Mouse (Mus musculus) neural tube, embryonic 13.5 days (tissue): ENCODE measurements around the gene Hdc. TPM values are rescaled to one million over a fixed set of nuclear protein-coding genes. Genes with fewer than 3 reads are reported as not detected.

Experiments
- polyA plus RNA-seq: library from polyadenylated mRNA; unstranded; fragments of >200 nt; fragmentation: Nextera tagmentation; extraction: Ambion mirVana; gene quantifications from 2 replicates; pipeline ENCODE4 v1.2.1, GENCODE M21; 2015

Gene Hdc
- polyA plus RNA-seq, 1 experiment from 2014 or later, result 0.15 TPM

Other genes starting within 250 kb of the Hdc start
- gene Atp8b4, start 118.6 kb downstream of the Hdc start, polyA plus RNA-seq, result 0.06 TPM in 1 of 2 replicates, not detected in the other
- 6.0 and 7.0 TPM in 2 replicates for gene Slc27a2, start 66.9 kb downstream of the Hdc start, polyA plus RNA-seq
- 47.9 and 55.3 TPM in 2 replicates for gene Gabpb1, start 57.0 kb upstream of the Hdc start, polyA plus RNA-seq
- 31.5 and 35.7 TPM in 2 replicates for gene Usp8, start 88.0 kb upstream of the Hdc start, polyA plus RNA-seq
- gene Usp50, start 164.2 kb upstream of the Hdc start, polyA plus RNA-seq, result 2.1 and 2.9 TPM in 2 replicates